ENCODE assay signal across 9 mouse cellular contexts in the genomic region with DNA sequence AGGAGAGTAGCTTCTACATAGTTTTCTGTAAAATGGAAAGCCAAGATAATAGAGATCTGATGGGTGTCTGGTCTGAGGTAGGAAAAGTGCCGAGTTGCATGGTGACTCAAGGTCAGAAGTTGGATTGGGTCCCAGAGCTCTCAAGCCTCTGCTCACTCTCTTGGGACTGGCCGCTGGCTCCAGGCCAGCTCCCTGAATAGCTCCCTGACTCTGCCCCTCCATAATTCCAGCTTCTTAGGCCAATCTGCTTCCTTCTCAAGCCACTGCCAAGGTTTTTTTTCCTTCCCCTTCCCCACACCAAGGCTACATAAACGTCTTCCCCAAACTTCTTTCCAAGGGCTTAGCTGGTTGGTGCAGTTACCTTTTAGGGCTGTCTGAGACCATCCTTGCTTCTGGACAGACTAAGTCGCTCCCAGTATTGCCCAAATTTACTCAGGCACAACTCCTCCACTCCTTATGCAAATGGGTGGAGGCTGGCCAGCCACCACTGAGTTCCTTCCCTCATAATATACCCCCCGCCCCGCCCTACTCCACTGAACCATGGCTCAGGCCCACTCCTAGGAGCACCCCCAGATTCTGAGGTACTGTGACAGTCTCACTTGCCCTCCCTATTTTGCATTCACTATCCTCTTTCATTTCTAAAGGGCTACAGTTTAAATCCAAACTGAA. TPM values are rescaled to one million over a fixed set of nuclear protein-coding genes. Genes with fewer than 3 reads are reported as not detected.
DNase-seq lines count a peak whose midpoint lies in the region; ATAC-seq and TF ChIP-seq lines count a peak whose summit lies in the region.
"Had no signal": no experiment of that assay in that cellular context is flagged by ENCODE, and none has a peak within 500 bp of the region (broad histone marks: within the 10 kb centered on the region; RNA-seq: fewer than 3 reads in every experiment).

No protein-coding gene starts in this region.

- no peak overlapping the region for H3K9ac ChIP-seq in heart, postnatal 0 days (replicated peaks; ENCODE audit: low read depth, low read length)
- H3K9ac ChIP-seq: liver, embryonic 12.5 days had no signal

- H3K9me3 ChIP-seq in heart, postnatal 0 days (replicated peaks; ENCODE audit: control insufficient read depth, low read length) = no peaks in the 10 kb centered on the region
- H3K9me3 ChIP-seq: liver, embryonic 12.5 days had no signal

- 0 out of 2 replicates have a peak overlapping the region, but pooled peaks have one; percentile 1 for H3K4me2 ChIP-seq in heart, postnatal 0 days (ENCODE audit: low read depth, low read length)
- H3K4me2 ChIP-seq: liver, embryonic 12.5 days had no signal

- H3K27me3 ChIP-seq in heart, postnatal 0 days (ENCODE audit: control insufficient read depth, insufficient read depth, low read length) = no peaks in the 10 kb centered on the region

- peaks cover 28% of the 10 kb centered on the region for H3K4me1 ChIP-seq in heart, postnatal 0 days (ENCODE audit: control insufficient read depth, insufficient read depth)
- H3K4me1 ChIP-seq: liver, embryonic 12.5 days had no signal

- H3K27ac ChIP-seq in heart, postnatal 0 days (ENCODE audit: low read depth) = peak overlapping the region; percentile 80
- H3K27ac ChIP-seq: liver, embryonic 12.5 days had no signal

- DNase-seq in cerebellum, postnatal 14 days = peak; percentile 20 to 34
- no peak for DNase-seq in cerebellum, adult 8-10 months
- DNase-seq in adrenal gland, postnatal 14 days = peak; percentile 77
- DNase-seq in heart, postnatal 0 days (ENCODE audit: low spot score) = peak; percentile 66
- DNase-seq in lung, postnatal 14 days = peak; percentile 75
- no peak for DNase-seq in right cerebral cortex, adult 18-20 months
- no peak for DNase-seq in T-cell, adult 2 months (ENCODE audit: low spot score)
- DNase-seq in layer of hippocampus, postnatal 36 days = no peak

- no peak for TF ChIP-seq CTCF in heart, postnatal 0 days (IDR thresholded peaks at IDR 0.05; ENCODE audit: low read depth)

- no peak for TF ChIP-seq EP300 in heart, postnatal 0 days (IDR thresholded peaks at IDR 0.05; ENCODE audit: low read depth)

- no peak overlapping the region for H3K4me3 ChIP-seq in heart, postnatal 0 days (ENCODE audit: low read depth, low read length)
- H3K4me3 ChIP-seq: liver, embryonic 12.5 days had no signal

- WGBS in heart, postnatal 0 days = 35% methylated on average over 6 of the region's 6 CpGs

- peak; percentile 79 for ATAC-seq in heart, postnatal 0 days (ENCODE audit: insufficient read depth, low read depth)
- ATAC-seq: liver, embryonic 12.5 days had no signal

- no peaks in the 10 kb centered on the region for H3K36me3 ChIP-seq in heart, postnatal 0 days (replicated peaks; ENCODE audit: control insufficient read depth, insufficient read depth, low read length)
- H3K36me3 ChIP-seq: liver, embryonic 12.5 days had no signal

RNA-seq across cellular contexts. Expression of gene Tsc22d3, which starts 42.1 kb away (rescaled TPM):
- 126 and 203 TPM in 2 replicates for total RNA-seq in adrenal gland, postnatal 14 days (2021)
- total RNA-seq in heart, postnatal 0 days (2014; rRNA removed; ENCODE audit: low replicate concordance) = 187 and 240 TPM in 2 replicates
- polyA plus RNA-seq in heart, postnatal 0 days (2015; fragmentation: Nextera tagmentation; extraction: Ambion mirVana) = 165 and 172 TPM in 2 replicates
- 100 to 1,000 TPM in 1 of 2 experiments, 10 to 100 TPM in 1; 96.2 to 138 TPM for total RNA-seq in layer of hippocampus, postnatal 36 days (2021)

Comparison
In these comparisons a context has a peak if more than half of its experiments do, and no peak if none do; other contexts are left out.
1. DNase-seq: peak in cerebellum, postnatal 14 days (2 of 2), adrenal gland, postnatal 14 days (single experiment), heart, postnatal 0 days (single experiment) and lung, postnatal 14 days (single experiment); none in cerebellum, adult 8-10 months (single experiment), right cerebral cortex, adult 18-20 months (single experiment), T-cell, adult 2 months (single experiment) and layer of hippocampus, postnatal 36 days (0 of 2).